Mouse (Mus musculus) adrenal gland, adult 8-10 months (tissue): ENCODE results near the gene H2-Q1. TPM values are rescaled to one million over a fixed set of nuclear protein-coding genes. Genes with fewer than 3 reads are reported as not detected.
"Not testable (repeated sequence)": the region's sequence is repeated elsewhere in the genome, so short reads cannot be mapped to it uniquely, and the experiment has no call there.

Experiments
- DNase-seq: peaks from one replicate; pipeline ENCODE4 v3.0.0; 2022
- total RNA-seq, 4 experiments: library from RNA; stranded (reverse); gene quantifications; 2 replicates each; pipeline ENCODE4 v1.2.4; 2022

H2-Q1 gene
- total RNA-seq, 4 experiments from 2014 or later = 3.6 to 5.8 (median 4.6) TPM

GRCm38 (mm10) chr17:35342711-35343476 lies 22.7 kb downstream of the H2-Q1 start:
- no peak for DNase-seq

- not testable (repeated sequence) for DNase-seq
These were observed 27.5 kb downstream of the H2-Q1 start for GRCm38 (mm10) chr17:35347659-35348058.

GRCm38 (mm10) chr17:35353275-35353674 lies 33.1 kb downstream of the H2-Q1 start:
- not testable (repeated sequence) for DNase-seq

- no peak for DNase-seq
These were observed 33.9 kb downstream of the H2-Q1 start for GRCm38 (mm10) chr17:35354071-35354470.

- DNase-seq = no peak
These were observed 36.9 kb downstream of the H2-Q1 start for GRCm38 (mm10) chr17:35357086-35357485.

GRCm38 (mm10) chr17:35358763-35359469 lies 38.7 kb downstream of the H2-Q1 start:
- no peak for DNase-seq

- no peak for DNase-seq
These were observed 39.3 kb downstream of the H2-Q1 start for GRCm38 (mm10) chr17:35359470-35359862.

Other genes with a start within 250 kb of the H2-Q1 start
- gene Ly6g6e, start 243.5 kb upstream of the H2-Q1 start, total RNA-seq = not detected
- under 1 TPM in 2 of 4 experiments, not detected in 2; 0.46 to 0.68 TPM for gene Ly6g6d, start 242.3 kb upstream of the H2-Q1 start, total RNA-seq
- not detected for gene Ly6g6f, start 234.8 kb upstream of the H2-Q1 start, total RNA-seq
- 100 to 1,000 TPM in 2 of 4 experiments, 10 to 100 TPM in 2; 79.4 to 124 (median 103) TPM for gene Abhd16a, start 231.1 kb upstream of the H2-Q1 start, total RNA-seq
- not detected for gene Ly6g5c, start 212.1 kb upstream of the H2-Q1 start, total RNA-seq
- under 1 TPM in 3 of 4 experiments, not detected in 1; 0.38 to 0.91 (median 0.40) TPM for gene Ly6g5b, start 205.0 kb upstream of the H2-Q1 start, total RNA-seq
- 10 to 100 TPM; 12.6 to 17.9 (median 14.5) TPM for gene Gpank1, start 198.9 kb upstream of the H2-Q1 start, total RNA-seq
- 100 to 1,000 TPM; 196 to 224 (median 222) TPM for gene Csnk2b, start 198.4 kb upstream of the H2-Q1 start, total RNA-seq
- gene D17H6S53E, start 194.0 kb upstream of the H2-Q1 start, total RNA-seq = 10 to 100 TPM; 29.3 to 41.2 (median 39.6) TPM
- gene Apom, start 188.4 kb upstream of the H2-Q1 start, total RNA-seq = under 1 TPM in 2 of 4 experiments, not detected in 2; 0.28 to 0.32 TPM
- 100 to 1,000 TPM; 354 to 477 (median 417) TPM for gene Bag6, start 185.2 kb upstream of the H2-Q1 start, total RNA-seq
- gene Prrc2a, start 155.5 kb upstream of the H2-Q1 start, total RNA-seq = 100 to 1,000 TPM; 241 to 340 (median 274) TPM
- gene Aif1, start 144.3 kb upstream of the H2-Q1 start, total RNA-seq = 10 to 100 TPM in 2 of 4 experiments, 1 to 10 TPM in 2; 5.5 to 14.5 (median 10.5) TPM
- 10 to 100 TPM in 1 of 4 experiments, 1 to 10 TPM in 3; 4.7 to 11.3 (median 8.2) TPM for gene Lst1, start 132.0 kb upstream of the H2-Q1 start, total RNA-seq
- 10 to 100 TPM in 1 of 4 experiments, 1 to 10 TPM in 3; 1.3 to 10.3 (median 4.5) TPM for gene Ltb, start 126.0 kb upstream of the H2-Q1 start, total RNA-seq
- gene Tnf, start 118.4 kb upstream of the H2-Q1 start, total RNA-seq = 1 to 10 TPM in 2 of 4 experiments, under 1 TPM in 2; 0.56 to 2.2 (median 0.89) TPM
- gene Lta, start 115.1 kb upstream of the H2-Q1 start, total RNA-seq = 1 to 10 TPM in 1 of 4 experiments, under 1 TPM in 3; 0.28 to 1.1 (median 0.63) TPM
- not detected for gene Gm16181, start 99.6 kb upstream of the H2-Q1 start, total RNA-seq
- gene Atp6v1g2, start 86.7 kb upstream of the H2-Q1 start, total RNA-seq = 10 to 100 TPM in 1 of 4 experiments, 1 to 10 TPM in 3; 5.5 to 12.1 (median 7.4) TPM
- gene Nfkbil1, start 84.6 kb upstream of the H2-Q1 start, total RNA-seq = 10 to 100 TPM; 17.4 to 20.2 (median 19.8) TPM
- 100 to 1,000 TPM; 181 to 239 (median 202) TPM for gene Ddx39b, start 78.7 kb upstream of the H2-Q1 start, total RNA-seq
- gene H2-D1, start 57.7 kb upstream of the H2-Q1 start, total RNA-seq = 100 to 1,000 TPM; 209 to 349 (median 279) TPM
- gene H2-Q2, start 21.8 kb downstream of the H2-Q1 start, total RNA-seq = 1 to 10 TPM; 1.7 to 2.7 (median 2.3) TPM
- 10 to 100 TPM; 26.9 to 46.7 (median 37.7) TPM for gene H2-Q4, start 59.2 kb downstream of the H2-Q1 start, total RNA-seq
- 10 to 100 TPM in 2 of 4 experiments, 1 to 10 TPM in 2; 7.6 to 16.7 (median 11.1) TPM for gene H2-Q6, start 104.4 kb downstream of the H2-Q1 start, total RNA-seq
- 10 to 100 TPM in 2 of 4 experiments, 1 to 10 TPM in 2; 7.6 to 11.5 (median 9.8) TPM for gene H2-Q7, start 118.8 kb downstream of the H2-Q1 start, total RNA-seq
- 1 to 10 TPM; 1.9 to 7.9 (median 3.7) TPM for gene H2-Q10, start 149.7 kb downstream of the H2-Q1 start, total RNA-seq
- under 1 TPM in 3 of 4 experiments, not detected in 1; 0.21 to 0.34 (median 0.23) TPM for gene Pou5f1, start 185.6 kb downstream of the H2-Q1 start, total RNA-seq
- 1 to 10 TPM; 3.5 to 6.7 (median 4.8) TPM for gene Tcf19, start 196.4 kb downstream of the H2-Q1 start, total RNA-seq
- gene Cchcr1, start 196.7 kb downstream of the H2-Q1 start, total RNA-seq = 10 to 100 TPM in 3 of 4 experiments, 1 to 10 TPM in 1; 5.9 to 13.9 (median 12.9) TPM
- gene Psors1c2, start 212.8 kb downstream of the H2-Q1 start, total RNA-seq = not detected
- gene Cdsn, start 231.7 kb downstream of the H2-Q1 start, total RNA-seq = 10 to 100 TPM in 1 of 4 experiments, 1 to 10 TPM in 2, under 1 TPM in 1; 0.17 to 12.1 (median 3.0) TPM
- gene 2300002M23Rik, start 247.0 kb downstream of the H2-Q1 start, total RNA-seq = not detected